Mouse (Mus musculus) liver, adult 2 months (tissue): ENCODE measurements around the gene Gm17660.

Source experiments
- CTCF ChIP-seq: fragments of 200-500 bp; IDR thresholded peaks from 2 replicates; pipeline ENCODE4 v1.5.1; 2011; ENCODE audit warnings: low read depth, low read length, control low read depth
- POLR2A ChIP-seq: fragments of 200-500 bp; IDR thresholded peaks from 2 replicates; pipeline ENCODE4 v1.6.1; 2011; ENCODE audit warnings: low read length, control low read depth; ENCODE audit not compliant: insufficient read depth; ENCODE audit errors: extremely low read depth

DNA sequence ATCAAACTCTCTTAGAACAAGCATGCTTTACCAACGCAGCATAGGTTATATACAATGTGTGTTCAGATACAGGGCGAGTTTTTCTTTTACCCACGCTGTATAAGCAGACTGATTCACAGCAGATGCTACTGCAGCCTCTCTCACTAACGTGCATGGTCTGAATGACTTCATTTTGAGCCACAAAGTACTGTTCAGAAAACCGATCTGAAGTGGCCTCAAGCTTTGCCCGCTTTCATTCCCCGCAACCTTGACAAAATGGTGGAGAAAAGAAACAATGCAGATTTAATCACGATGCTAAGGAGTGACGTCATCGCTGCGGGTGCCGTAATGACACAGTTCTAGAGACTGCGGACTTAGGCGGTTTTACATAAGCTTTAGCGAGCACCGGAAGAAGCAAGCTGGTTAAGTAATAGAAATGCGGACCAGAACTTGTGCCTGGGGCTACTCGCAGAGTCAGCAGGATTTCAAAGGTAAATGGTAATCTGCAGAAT lies 31.5 kb upstream of the Gm17660 start:
- no peak for TF ChIP-seq POLR2A
- no peak for TF ChIP-seq CTCF
